Mouse (Mus musculus) olfactory bulb, adult 2 months (tissue): ENCODE data around the gene Rgl1.

ENCODE experiments used
- CTCF ChIP-seq: fragments of 200-500 bp; IDR thresholded peaks from 2 replicates; pipeline ENCODE4 v1.5.1; 2012; ENCODE audit warnings: low read depth, mild to moderate bottlenecking, low read length, moderate library complexity; ENCODE audit not compliant: insufficient read depth
- POLR2A ChIP-seq: fragments of 200-500 bp; IDR thresholded peaks from 2 replicates; pipeline ENCODE4 v1.6.1; 2012; ENCODE audit warnings: mild to moderate bottlenecking, low read depth, low read length, moderate library complexity; ENCODE audit not compliant: insufficient read depth

DNA sequence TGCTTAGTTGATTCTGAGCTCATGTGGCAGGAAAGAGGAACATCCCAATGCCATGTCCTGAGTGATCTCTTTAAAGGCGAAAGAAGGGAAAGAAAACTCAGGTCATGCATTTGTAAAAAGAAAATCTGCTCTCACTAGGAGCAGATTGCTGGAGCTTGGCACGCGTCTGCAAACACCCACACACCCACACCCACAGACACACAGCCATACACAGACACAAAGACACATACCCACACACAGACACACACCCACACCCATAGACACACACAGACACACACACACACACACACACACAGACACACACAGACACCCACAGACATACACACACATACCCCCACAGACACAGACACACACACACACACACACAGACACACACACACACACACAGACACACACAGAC is 243.9 kb downstream of the Rgl1 start:
- no peak for TF ChIP-seq POLR2A
- no peak for TF ChIP-seq CTCF
